Mouse (Mus musculus) hindbrain, embryonic 15.5 days (tissue): ENCODE results near the gene Dkc1. TPM values are rescaled to one million over a fixed set of nuclear protein-coding genes. Genes with fewer than 3 reads are reported as not detected.

ENCODE experiments used
- ATAC-seq: fragments of 200-750 bp; cut with Nextera tagmentation; 2 replicates; pipeline ENCODE4 v1.8.0; 2017; ENCODE audit warnings: low read depth, moderate number of reproducible peaks, moderate TSS enrichment; ENCODE audit not compliant: low FRiP score
- H3K27ac ChIP-seq: fragments of 300-500 bp; sonication (generic); replicated peaks from 2 replicates; pipeline ENCODE4 v1.5.1; 2015; ENCODE audit warnings: mild to moderate bottlenecking, inconsistent platforms
- H3K27me3 ChIP-seq: fragments of 300-500 bp; sonication (generic); 2 replicates; pipeline ENCODE4 v1.6.1; 2015; ENCODE audit warnings: control low read depth, inconsistent platforms
- H3K36me3 ChIP-seq: fragments of 300-500 bp; sonication (generic); 2 replicates; pipeline ENCODE4 v1.6.1; 2015; ENCODE audit warnings: control low read depth, inconsistent platforms
- H3K4me1 ChIP-seq: fragments of 300-500 bp; sonication (generic); replicated peaks from 2 replicates; pipeline ENCODE4 v1.6.1; 2015; ENCODE audit warnings: control low read depth, inconsistent platforms
- H3K4me2 ChIP-seq: fragments of 300-500 bp; sonication (generic); 2 replicates; pipeline ENCODE4 v1.6.1; 2015; ENCODE audit warnings: moderate library complexity, mild to moderate bottlenecking, inconsistent platforms
- H3K4me3 ChIP-seq: fragments of 300-500 bp; sonication (generic); 2 replicates; pipeline ENCODE4 v1.5.1; 2015; ENCODE audit warnings: mild to moderate bottlenecking, inconsistent platforms
- H3K9ac ChIP-seq: fragments of 300-500 bp; sonication (generic); 2 replicates; pipeline ENCODE4 v1.6.1; 2015; ENCODE audit warnings: inconsistent platforms
- H3K9me3 ChIP-seq: fragments of 300-500 bp; sonication (generic); 2 replicates; pipeline ENCODE4 v1.6.1; 2016; ENCODE audit warnings: control low read depth, inconsistent platforms
- WGBS: fragments of 180-500 bp; shearing (Covaris S2); methylation state at CpG from one replicate; pipeline ENCODE4 v1.1.7; 2015; 5-methylcytosine and 5-hydroxymethylcytosine counted together
- polyA plus RNA-seq: library from polyadenylated mRNA; unstranded; fragments of >200 nt; fragmentation: Nextera tagmentation; extraction: Ambion mirVana; gene quantifications from 2 replicates; pipeline ENCODE4 v1.2.1, GENCODE M21; 2015

Gene Dkc1
- polyA plus RNA-seq, 1 experiment from 2014 or later: 55.8 TPM

- Histone ChIP-seq H3K9ac (no peak overlapping the region), H3K9me3 (no peaks in the 10 kb centered on the region), H3K36me3 (no peaks in the 10 kb centered on the region), H3K27ac (no peak overlapping the region), H3K4me2 (no peak overlapping the region), H3K4me1 (no peaks in the 10 kb centered on the region), H3K27me3 (no peaks in the 10 kb centered on the region), H3K4me3 (no peak overlapping the region)
- ATAC-seq: no peak
- WGBS: 59% methylated on average over 1 of the region's 1 CpGs
These were observed 56.6 kb downstream of the Dkc1 start for GRCm38 (mm10) chrX:75152249-75152648.

- Histone ChIP-seq H3K9ac (peak overlapping the region; percentile 32; the same call in 1 of the 2 replicates), H3K4me1 (no peaks in the 10 kb centered on the region), H3K4me2 (peak overlapping the region; percentile 76), H3K9me3 (no peaks in the 10 kb centered on the region), H3K36me3 (no peaks in the 10 kb centered on the region), H3K4me3 (peak overlapping the region; percentile 47), H3K27ac (no peak overlapping the region), H3K27me3 (no peaks in the 10 kb centered on the region)
- peak; percentile 71 for ATAC-seq
- WGBS: 15% methylated on average over 20 of the region's 49 CpGs
These were observed 60.1 kb downstream of the Dkc1 start for GRCm38 (mm10) chrX:75155576-75156243.

Other genes with a start within 250 kb of the Dkc1 start
- gene Gab3, start 10.4 kb upstream of the Dkc1 start, polyA plus RNA-seq: 3.0 and 3.1 TPM in 2 replicates
- 23.8 and 25.1 TPM in 2 replicates for gene Mpp1, start 35.2 kb downstream of the Dkc1 start, polyA plus RNA-seq
- gene Smim9, start 67.9 kb downstream of the Dkc1 start, polyA plus RNA-seq: not detected in 2 replicates